Mouse (Mus musculus) stomach, embryonic 14.5 days (tissue): ENCODE data around the gene Purb. TPM values are rescaled to one million over a fixed set of nuclear protein-coding genes. Genes with fewer than 3 reads are reported as not detected.
A peak's percentile ranks its signal among the peaks of the same experiment; 100 is the strongest.

Source experiments
- ATAC-seq: fragments of 200-750 bp; cut with Nextera tagmentation; 2 replicates; pipeline ENCODE4 v1.8.0; 2017; ENCODE audit warnings: low read depth, moderate TSS enrichment; ENCODE audit not compliant: insufficient number of reproducible peaks, insufficient read depth, low FRiP score
- H3K27ac ChIP-seq: fragments of 300-500 bp; sonication (generic); 2 replicates; pipeline ENCODE4 v1.5.1; 2014; ENCODE audit warnings: mild to moderate bottlenecking, low read length, moderate library complexity, mixed read lengths
- H3K27me3 ChIP-seq: fragments of 300-500 bp; sonication (generic); 2 replicates; pipeline ENCODE4 v1.6.1; 2014; ENCODE audit warnings: low read length, control low read depth, mixed read lengths; ENCODE audit not compliant: control insufficient read depth, insufficient read depth
- H3K36me3 ChIP-seq: fragments of 300-500 bp; sonication (generic); 2 replicates; pipeline ENCODE4 v1.6.1; 2014; ENCODE audit warnings: mild to moderate bottlenecking, control low read depth, low read length, moderate library complexity, mixed read lengths; ENCODE audit not compliant: control insufficient read depth, insufficient read depth
- H3K4me1 ChIP-seq: fragments of 300-500 bp; sonication (generic); 2 replicates; pipeline ENCODE4 v1.6.1; 2014; ENCODE audit warnings: low read length, control low read depth, mixed read lengths; ENCODE audit not compliant: control insufficient read depth, insufficient read depth
- H3K4me2 ChIP-seq: fragments of 300-500 bp; sonication (generic); replicated peaks from 2 replicates; pipeline ENCODE4 v1.6.1; 2014; ENCODE audit warnings: low read depth, low read length, control low read depth
- H3K4me3 ChIP-seq: fragments of 300-500 bp; sonication (generic); 2 replicates; pipeline ENCODE4 v1.5.1; 2014; ENCODE audit warnings: low read depth, low read length, control low read depth
- H3K9ac ChIP-seq: fragments of 300-500 bp; sonication (generic); replicated peaks from 2 replicates; pipeline ENCODE4 v1.6.1; 2014; ENCODE audit warnings: low read depth, mild to moderate bottlenecking, control low read depth, low read length, moderate library complexity, mixed read lengths
- H3K9me3 ChIP-seq: fragments of 300-500 bp; sonication (generic); 2 replicates; pipeline ENCODE4 v1.6.1; 2016; ENCODE audit warnings: low read depth, low read length, control low read depth; ENCODE audit not compliant: control insufficient read depth
- WGBS: fragments of 180-500 bp; shearing (Covaris S2); extraction: QIAGEN DNeasy Blood & Tissue Kit; methylation state at CpG from one replicate; pipeline ENCODE4 v1.1.7; 2014; 5-methylcytosine and 5-hydroxymethylcytosine counted together
- polyA plus RNA-seq: library from polyadenylated mRNA; unstranded; fragments of >200 nt; fragmentation: Nextera tagmentation; extraction: Ambion mirVana; gene quantifications from 2 replicates; pipeline ENCODE4 v1.2.1, GENCODE M21; 2014

The Purb gene
- polyA plus RNA-seq, 1 experiment from 2014 or later, result 34.6 TPM

- H3K4me3 ChIP-seq, result no peak overlapping the region
- no peaks in the 10 kb centered on the region for H3K27me3 ChIP-seq
These were observed 4.5 kb upstream of the Purb start for GRCm38 (mm10) chr11:6480191-6480590.

GRCm38 (mm10) chr11:6479231-6479630 is 3.5 kb upstream of the Purb start:
- Histone ChIP-seq H3K4me1 (peaks cover 2% of the 10 kb centered on the region; the same call in 1 of the 2 replicates), H3K27ac (no peak overlapping the region), H3K9me3 (no peaks in the 10 kb centered on the region), H3K9ac (no peak overlapping the region), H3K27me3 (no peaks in the 10 kb centered on the region), H3K4me2 (no peak overlapping the region), H3K4me3 (no peak overlapping the region), H3K36me3 (no peaks in the 10 kb centered on the region)
- 67% methylated on average over 2 of the region's 2 CpGs for WGBS
- no peak for ATAC-seq

More at GRCm38 (mm10) chr11:6480191-6480590, 4.5 kb upstream of the Purb start:
- no peak for ATAC-seq
- no peaks in the 10 kb centered on the region for H3K36me3 ChIP-seq
- no peaks in the 10 kb centered on the region for H3K9me3 ChIP-seq
- no peak overlapping the region for H3K27ac ChIP-seq
- H3K4me2 ChIP-seq, result no peak overlapping the region
- H3K9ac ChIP-seq, result no peak overlapping the region
- WGBS, result 73% methylated on average over 7 of the region's 7 CpGs
- H3K4me1 ChIP-seq, result no peaks in the 10 kb centered on the region

- no peak overlapping the region for H3K4me3 ChIP-seq
- 91% methylated on average over 1 of the region's 1 CpGs for WGBS
- no peaks in the 10 kb centered on the region for H3K36me3 ChIP-seq
- no peaks in the 10 kb centered on the region for H3K9me3 ChIP-seq
- H3K4me2 ChIP-seq, result no peak overlapping the region
- no peak for ATAC-seq
- H3K27ac ChIP-seq, result no peak overlapping the region
- no peaks in the 10 kb centered on the region for H3K27me3 ChIP-seq
- H3K4me1 ChIP-seq, result peaks cover 13% of the 10 kb centered on the region; the same call in 1 of the 2 replicates
- no peak overlapping the region for H3K9ac ChIP-seq
These were observed 1.6 kb upstream of the Purb start for GRCm38 (mm10) chr11:6477350-6477749.

GRCm38 (mm10) chr11:6476876-6477275 is 1.2 kb upstream of the Purb start:
- Histone ChIP-seq H3K9me3 (no peaks in the 10 kb centered on the region), H3K9ac (no peak overlapping the region), H3K27me3 (no peaks in the 10 kb centered on the region), H3K4me3 (no peak overlapping the region), H3K27ac (no peak overlapping the region), H3K4me2 (no peak overlapping the region), H3K36me3 (no peaks in the 10 kb centered on the region), H3K4me1 (peaks cover 13% of the 10 kb centered on the region; the same call in 1 of the 2 replicates)
- 73% methylated on average over 6 of the region's 6 CpGs for WGBS
- no peak for ATAC-seq

- Histone ChIP-seq H3K27me3 (no peaks in the 10 kb centered on the region), H3K4me3 (peak overlapping the region; percentile 96), H3K9me3 (no peaks in the 10 kb centered on the region), H3K27ac (peak overlapping the region; percentile 98), H3K9ac (peak overlapping the region; percentile 93), H3K36me3 (no peaks in the 10 kb centered on the region; the same call in 1 of the 2 replicates), H3K4me1 (peaks cover 26% of the 10 kb centered on the region), H3K4me2 (peak overlapping the region; percentile 77)
- under 1% methylated on average over 108 of the region's 109 CpGs for WGBS
- ATAC-seq, result peak; percentile 42; the same call in 1 of the 2 replicates
These were observed 614 bp downstream of the Purb start for GRCm38 (mm10) chr11:6474874-6475731.

- no peaks in the 10 kb centered on the region for H3K9me3 ChIP-seq
- no peak for ATAC-seq
- H3K27me3 ChIP-seq, result no peaks in the 10 kb centered on the region
- peak overlapping the region; percentile 77 for H3K4me2 ChIP-seq
- peak overlapping the region; percentile 98 for H3K27ac ChIP-seq
- H3K4me1 ChIP-seq, result peaks cover 30% of the 10 kb centered on the region
- H3K4me3 ChIP-seq, result peak overlapping the region; percentile 96
- H3K9ac ChIP-seq, result peak overlapping the region; percentile 93
- 27% methylated on average over 6 of the region's 6 CpGs for WGBS
- no peaks in the 10 kb centered on the region; the same call in 1 of the 2 replicates for H3K36me3 ChIP-seq
These were observed 1.3 kb downstream of the Purb start for GRCm38 (mm10) chr11:6474381-6474780.

GRCm38 (mm10) chr11:6472076-6472475 is 3.6 kb downstream of the Purb start:
- H3K9me3 ChIP-seq, result no peaks in the 10 kb centered on the region
- peak overlapping the region; percentile 96 for H3K4me3 ChIP-seq
- H3K4me2 ChIP-seq, result peak overlapping the region; percentile 77
- H3K27ac ChIP-seq, result peak overlapping the region; percentile 69; the same call in 1 of the 2 replicates
- H3K9ac ChIP-seq, result 0 out of 2 replicates have a peak overlapping the region, but pooled peaks have one; percentile 36
- H3K4me1 ChIP-seq, result peaks cover 30% of the 10 kb centered on the region
- no peak for ATAC-seq
- no peaks in the 10 kb centered on the region for H3K27me3 ChIP-seq
- H3K36me3 ChIP-seq, result peaks cover under 1% of the 10 kb centered on the region; the same call in 1 of the 2 replicates

- H3K27me3 ChIP-seq, result no peaks in the 10 kb centered on the region
- 4% methylated on average over 1 of the region's 1 CpGs for WGBS
- 0 out of 2 replicates have a peak overlapping the region, but pooled peaks have one; percentile 28 for H3K9ac ChIP-seq
- no peak for ATAC-seq
- peak overlapping the region; percentile 96 for H3K4me3 ChIP-seq
- H3K9me3 ChIP-seq, result no peaks in the 10 kb centered on the region
- H3K4me2 ChIP-seq, result peak overlapping the region; percentile 77
- H3K27ac ChIP-seq, result peak overlapping the region; percentile 69
- peaks cover 30% of the 10 kb centered on the region for H3K4me1 ChIP-seq
- peaks cover 7% of the 10 kb centered on the region; the same call in 1 of the 2 replicates for H3K36me3 ChIP-seq
These were observed 4.2 kb downstream of the Purb start for GRCm38 (mm10) chr11:6471493-6471892.
